Mouse (Mus musculus): ENCODE results near the gene Ufsp1. TPM values are rescaled to one million over a fixed set of nuclear protein-coding genes. Genes with fewer than 3 reads are reported as not detected.

Ufsp1 gene
- polyA plus RNA-seq, 1 experiment from 2014 or later = 9.5 TPM

DNA sequence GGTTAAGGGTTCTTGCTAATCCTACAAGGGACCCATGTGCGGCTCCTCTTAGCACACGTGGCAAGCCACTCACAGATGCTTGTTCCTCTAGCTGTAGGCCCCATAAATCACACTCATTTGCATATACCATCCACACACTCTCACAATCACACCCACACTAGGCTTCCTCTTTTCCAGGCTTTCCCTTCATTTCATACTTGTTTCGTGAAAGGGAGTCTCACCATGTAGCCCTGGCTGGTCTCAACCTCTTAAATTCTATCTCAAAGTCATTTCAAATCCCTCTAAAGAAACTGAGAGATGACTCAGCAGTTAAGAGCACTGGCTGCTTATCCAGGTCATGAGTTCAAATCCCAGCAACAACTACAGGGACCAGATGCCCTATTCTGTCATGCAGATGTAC is 11.4 kb downstream of the Ufsp1 start:
- no peak overlapping the region for H3K27ac ChIP-seq (ENCODE audit: low read depth)
- H3K4me2 ChIP-seq (ENCODE audit: low read depth, low read length) = peak overlapping the region; percentile 74
- H3K36me3 ChIP-seq (replicated peaks; ENCODE audit: insufficient read depth, low read length) = peaks cover 59% of the 10 kb centered on the region
- H3K27me3 ChIP-seq (ENCODE audit: insufficient read depth, low read length) = no peaks in the 10 kb centered on the region
- peak overlapping the region; percentile 85 for H3K4me3 ChIP-seq (ENCODE audit: low read depth, low read length)
- no peak for TF ChIP-seq CTCF (IDR thresholded peaks at IDR 0.05; ENCODE audit: low read depth)
- TF ChIP-seq EP300 (IDR thresholded peaks at IDR 0.05; ENCODE audit: low read depth) = no peak
- H3K9ac ChIP-seq (replicated peaks) = peak overlapping the region; percentile 95
- WGBS (ENCODE audit: insufficient replicate concordance) = 26% methylated on average over 3 of the region's 3 CpGs
- ATAC-seq = no peak
- DNase-seq = peak; percentile 12
- H3K9me3 ChIP-seq (ENCODE audit: low read length) = no peaks in the 10 kb centered on the region
- peaks cover 24% of the 10 kb centered on the region for H3K4me1 ChIP-seq (ENCODE audit: insufficient read depth)

DNA sequence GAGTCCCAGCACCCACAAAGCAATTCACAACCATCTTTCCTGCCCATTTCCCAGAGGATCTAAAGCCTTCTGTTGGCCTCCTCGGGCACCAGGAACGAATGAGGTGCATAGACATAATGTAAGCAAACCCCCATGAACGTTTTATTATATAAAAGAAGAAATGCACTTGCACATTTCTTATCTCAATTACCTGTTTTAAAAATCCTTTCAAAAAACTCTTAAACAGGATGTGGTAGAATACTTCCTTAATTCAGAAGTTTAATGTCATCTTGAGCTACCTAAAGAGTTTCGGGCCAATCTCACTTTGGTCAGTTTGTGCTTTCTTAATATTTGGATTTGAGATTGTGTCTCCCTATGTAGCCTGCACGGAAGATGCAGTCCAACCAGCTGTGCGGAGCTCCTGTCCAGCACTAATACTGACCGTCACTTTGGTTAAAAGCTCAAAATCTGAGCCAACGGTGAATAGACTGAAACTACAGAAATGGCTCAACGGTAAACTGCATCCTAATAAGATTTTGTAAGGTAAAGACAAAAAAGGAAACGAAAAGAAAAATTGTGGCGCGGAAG is 12.1 kb downstream of the Ufsp1 start:
- TF ChIP-seq CTCF (IDR thresholded peaks at IDR 0.05; ENCODE audit: low read depth) (no peak), EP300 (IDR thresholded peaks at IDR 0.05; ENCODE audit: low read depth) (no peak)
- DNase-seq = no peak
- Histone ChIP-seq H3K4me3 (ENCODE audit: low read depth, low read length) (peak overlapping the region; percentile 85), H3K27me3 (ENCODE audit: insufficient read depth, low read length) (no peaks in the 10 kb centered on the region), H3K9me3 (ENCODE audit: low read length) (no peaks in the 10 kb centered on the region), H3K9ac (replicated peaks) (peak overlapping the region; percentile 95), H3K4me2 (ENCODE audit: low read depth, low read length) (peak overlapping the region; percentile 74), H3K4me1 (ENCODE audit: insufficient read depth) (peaks cover 24% of the 10 kb centered on the region), H3K36me3 (replicated peaks; ENCODE audit: insufficient read depth, low read length) (peaks cover 53% of the 10 kb centered on the region), H3K27ac (ENCODE audit: low read depth) (peak overlapping the region; percentile 97)
- 8% methylated on average over 12 of the region's 12 CpGs for WGBS (ENCODE audit: insufficient replicate concordance)
- no peak for ATAC-seq

DNA sequence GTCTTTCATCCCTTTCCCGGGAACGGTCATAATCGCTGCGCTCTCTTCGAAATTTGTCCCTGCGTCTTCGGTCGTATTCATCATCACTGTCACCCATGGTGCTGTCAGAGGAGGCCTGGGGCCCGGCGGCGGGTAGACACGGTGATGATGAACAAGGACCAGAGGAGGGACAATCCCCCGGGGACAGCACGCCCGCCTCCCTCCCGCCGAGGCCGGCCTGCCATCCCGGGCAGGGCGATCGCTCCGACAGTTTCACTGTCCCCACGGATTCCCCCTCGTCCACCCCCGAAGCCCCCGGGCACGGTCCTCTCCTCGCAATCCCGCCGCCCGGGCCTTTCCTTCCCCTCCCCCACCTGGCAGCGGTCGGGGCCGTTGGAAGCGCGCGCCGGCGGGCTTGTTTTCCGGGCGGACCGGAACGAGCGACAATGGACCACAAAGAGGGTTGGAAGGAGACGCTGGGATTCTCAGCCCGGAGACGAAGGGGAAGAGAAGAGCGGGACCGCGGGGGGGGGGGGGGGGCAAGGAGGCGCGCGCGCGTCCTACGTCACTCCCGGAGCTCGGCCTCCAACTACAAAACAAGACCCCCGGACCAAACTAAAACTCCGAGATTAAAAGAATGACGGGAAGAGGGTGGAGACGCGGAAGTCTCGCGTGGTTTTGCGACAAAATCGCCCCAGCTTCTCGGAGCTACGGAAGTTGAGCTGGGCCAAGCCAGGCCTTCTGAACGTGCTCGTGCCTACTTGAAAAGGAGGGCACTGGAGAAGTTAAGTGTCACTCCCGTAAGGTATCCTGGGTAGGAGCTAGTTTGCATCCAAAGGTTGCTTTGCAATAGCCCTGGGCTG is 12.9 kb downstream of the Ufsp1 start, which contains the start of gene Srrt:
TSS of gene Srrt (minus strand) at position 604 of the 842 bp plus-strand sequence.
- peak; percentile 92 for DNase-seq
- no peaks in the 10 kb centered on the region for H3K27me3 ChIP-seq (ENCODE audit: insufficient read depth, low read length)
- peak within 1 kb of the TSS; percentile 97 for H3K27ac ChIP-seq (ENCODE audit: low read depth)
- peaks cover 24% of the 10 kb centered on the region for H3K4me1 ChIP-seq (ENCODE audit: insufficient read depth)
- peak within 1 kb of the TSS; percentile 95 for H3K9ac ChIP-seq (replicated peaks)
- peak; percentile 92 for ATAC-seq
- H3K4me3 ChIP-seq (ENCODE audit: low read depth, low read length) = peak within 1 kb of the TSS; percentile 85
- H3K9me3 ChIP-seq (ENCODE audit: low read length) = no peaks in the 10 kb centered on the region
- TF ChIP-seq EP300 (IDR thresholded peaks at IDR 0.05; ENCODE audit: low read depth) (peak; percentile 85), CTCF (IDR thresholded peaks at IDR 0.05; ENCODE audit: low read depth) (no peak)
- H3K4me2 ChIP-seq (ENCODE audit: low read depth, low read length) = peak within 1 kb of the TSS; percentile 74
- under 1% methylated on average over 56 of the region's 72 CpGs for WGBS (ENCODE audit: insufficient replicate concordance)
- peaks cover 48% of the 10 kb centered on the region for H3K36me3 ChIP-seq (replicated peaks; ENCODE audit: insufficient read depth, low read length)

DNA sequence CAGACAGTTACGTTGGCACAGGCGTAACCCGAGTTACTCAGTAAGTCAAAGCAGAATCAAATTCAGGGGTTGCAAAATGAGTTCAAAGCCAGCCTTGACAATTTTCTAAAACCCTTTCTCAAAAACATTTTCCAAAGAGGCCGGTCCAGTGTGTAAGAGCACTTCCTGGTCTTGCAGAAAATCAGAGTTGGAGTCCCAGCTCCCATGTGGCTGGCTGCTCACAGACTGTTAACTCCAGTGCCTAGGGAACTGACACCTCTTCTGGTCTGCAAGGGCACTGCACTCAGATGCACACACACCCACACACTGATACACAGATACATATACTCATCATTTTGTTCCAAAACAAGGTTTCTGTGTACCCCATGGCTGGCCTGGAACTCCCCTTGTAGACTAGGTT is 13.9 kb downstream of the Ufsp1 start:
- TF ChIP-seq EP300 (IDR thresholded peaks at IDR 0.05; ENCODE audit: low read depth) (no peak), CTCF (IDR thresholded peaks at IDR 0.05; ENCODE audit: low read depth) (0 out of 2 replicates have a peak, but pooled peaks have one; percentile 13)
- peak overlapping the region; percentile 97; the same call in 1 of the 2 replicates for H3K27ac ChIP-seq (ENCODE audit: low read depth)
- peak overlapping the region; percentile 85 for H3K4me3 ChIP-seq (ENCODE audit: low read depth, low read length)
- H3K4me1 ChIP-seq (ENCODE audit: insufficient read depth) = peaks cover 32% of the 10 kb centered on the region
- DNase-seq (peak; percentile 11), ATAC-seq (no peak)
- H3K4me2 ChIP-seq (ENCODE audit: low read depth, low read length) = peak overlapping the region; percentile 74
- WGBS (ENCODE audit: insufficient replicate concordance) = 94% methylated on average over 4 of the region's 4 CpGs
- H3K27me3 ChIP-seq (ENCODE audit: insufficient read depth, low read length) = no peaks in the 10 kb centered on the region
- H3K9ac ChIP-seq (replicated peaks) = peak overlapping the region; percentile 95; the same call in 1 of the 2 replicates
- H3K9me3 ChIP-seq (ENCODE audit: low read length) = no peaks in the 10 kb centered on the region
- peaks cover 37% of the 10 kb centered on the region for H3K36me3 ChIP-seq (replicated peaks; ENCODE audit: insufficient read depth, low read length)

DNA sequence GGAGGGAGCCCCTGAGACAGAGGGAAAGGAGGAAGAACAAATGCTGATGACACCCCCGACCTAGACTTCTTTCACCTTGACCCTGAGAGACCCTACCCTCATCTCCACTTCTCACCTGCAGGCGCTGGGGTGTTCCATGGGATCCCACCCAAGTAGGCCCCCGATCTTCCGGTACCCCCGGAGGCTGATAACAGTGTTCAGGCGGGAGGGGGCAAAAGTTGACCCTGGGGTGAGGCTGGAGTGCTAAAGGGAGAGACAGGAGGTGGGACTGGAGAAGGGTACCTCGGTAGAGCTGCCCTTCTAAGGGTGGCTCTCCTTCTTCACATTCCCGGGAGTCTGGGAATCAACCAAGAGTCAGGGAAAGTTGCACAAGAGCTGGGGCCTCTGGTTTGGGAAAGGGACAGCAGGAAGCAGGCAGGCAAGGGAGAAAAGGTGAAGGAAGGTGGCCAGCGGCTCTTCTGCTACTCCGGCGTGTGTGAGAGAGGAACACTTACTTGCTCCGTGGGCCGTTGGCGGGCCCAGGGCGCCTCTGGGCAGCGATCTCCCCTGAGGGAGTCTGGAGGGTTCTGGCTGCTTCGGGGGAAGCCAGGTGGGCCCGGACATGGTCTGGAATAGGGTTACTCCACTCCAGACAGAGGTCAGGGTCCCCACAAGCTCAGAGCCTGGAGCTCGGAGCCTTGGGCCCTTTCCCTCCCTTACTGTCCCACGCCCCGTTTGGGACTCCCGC is 19.2 kb downstream of the Ufsp1 start:
- WGBS (ENCODE audit: insufficient replicate concordance) = 6% methylated on average over 22 of the region's 22 CpGs

More for the DNA sequence above, 19.2 kb downstream of the Ufsp1 start:
- Histone ChIP-seq H3K4me2 (ENCODE audit: low read depth, low read length) (peak overlapping the region; percentile 88), H3K9ac (replicated peaks) (peak overlapping the region; percentile 76), H3K4me3 (ENCODE audit: low read depth, low read length) (peak overlapping the region; percentile 63), H3K9me3 (ENCODE audit: low read length) (no peaks in the 10 kb centered on the region), H3K27me3 (ENCODE audit: insufficient read depth, low read length) (no peaks in the 10 kb centered on the region), H3K4me1 (ENCODE audit: insufficient read depth) (peaks cover 23% of the 10 kb centered on the region), H3K36me3 (replicated peaks; ENCODE audit: insufficient read depth, low read length) (peaks cover 20% of the 10 kb centered on the region), H3K27ac (ENCODE audit: low read depth) (peak overlapping the region; percentile 68; the same call in 1 of the 2 replicates)
- ATAC-seq (peak; percentile 22), DNase-seq (no peak)
- TF ChIP-seq EP300 (IDR thresholded peaks at IDR 0.05; ENCODE audit: low read depth) (no peak), CTCF (IDR thresholded peaks at IDR 0.05; ENCODE audit: low read depth) (no peak)
